Mouse (Mus musculus) gastrocnemius, adult 2 months (tissue): ENCODE data around the gene Etv5. TPM values are rescaled to one million over a fixed set of nuclear protein-coding genes. Genes with fewer than 3 reads are reported as not detected.
"Not testable (repeated sequence)": the region's sequence is repeated elsewhere in the genome, so short reads cannot be mapped to it uniquely, and the experiment has no call there.

Source experiments
- DNase-seq: peaks from one replicate; pipeline ENCODE4 v3.0.0; 2022
- H3K27ac ChIP-seq: fragments of 200-600 bp; 2 replicates; pipeline ENCODE4 v1.8.1; 2022; ENCODE audit warnings: mild to moderate bottlenecking
- H3K4me3 ChIP-seq: fragments of 200-600 bp; 2 replicates; pipeline ENCODE4 v1.8.1; 2022; ENCODE audit warnings: mild to moderate bottlenecking, moderate library complexity
- CTCF ChIP-seq: fragments of 200-600 bp; IDR thresholded peaks from 2 replicates; pipeline ENCODE4 v1.8.1; 2022; ENCODE audit warnings: antibody characterized with exemption, mild to moderate bottlenecking, moderate library complexity
- intact Hi-C: fragments of 180-260 bp; cut with DNase I; formaldehyde crosslinking; loops from one replicate; pipeline ENCODE4 v1.15.1; 2025
- total RNA-seq, 2 experiments: library from RNA; stranded (reverse); gene quantifications; 2 replicates each; pipeline ENCODE4 v1.2.3; 2021

Gene Etv5
- total RNA-seq, 2 experiments from 2014 or later = 7.1 to 7.5 TPM

GRCm38 (mm10) chr16:22374898-22375297 is 64.6 kb downstream of the Etv5 start:
- intact Hi-C loops = loop anchor here (10.0 kb wide), 1 partner anchor 170 kb away; no protein-coding TSS in a partner anchor
- peak; percentile 49 for TF ChIP-seq CTCF
- H3K4me3 ChIP-seq = no peak overlapping the region

GRCm38 (mm10) chr16:22372701-22373124 is 66.8 kb downstream of the Etv5 start:
- intact Hi-C loops = loop anchor here (10.0 kb wide), 1 partner anchor 172 kb away; no protein-coding TSS in a partner anchor
- DNase-seq = no peak
- Histone ChIP-seq H3K4me3 (no peak overlapping the region), H3K27ac (no peak overlapping the region)
- TF ChIP-seq CTCF = no peak

More at GRCm38 (mm10) chr16:22374898-22375297, 64.6 kb downstream of the Etv5 start:
- no peak for DNase-seq
- no peak overlapping the region for H3K27ac ChIP-seq

- DNase-seq = no peak
- TF ChIP-seq CTCF = no peak
- Histone ChIP-seq H3K27ac (no peak overlapping the region), H3K4me3 (no peak overlapping the region)
- intact Hi-C loops = loop anchor here (10.0 kb wide), 1 partner anchor 173 kb away; no protein-coding TSS in a partner anchor
These were observed 67.3 kb downstream of the Etv5 start for GRCm38 (mm10) chr16:22372225-22372624.

DNA sequence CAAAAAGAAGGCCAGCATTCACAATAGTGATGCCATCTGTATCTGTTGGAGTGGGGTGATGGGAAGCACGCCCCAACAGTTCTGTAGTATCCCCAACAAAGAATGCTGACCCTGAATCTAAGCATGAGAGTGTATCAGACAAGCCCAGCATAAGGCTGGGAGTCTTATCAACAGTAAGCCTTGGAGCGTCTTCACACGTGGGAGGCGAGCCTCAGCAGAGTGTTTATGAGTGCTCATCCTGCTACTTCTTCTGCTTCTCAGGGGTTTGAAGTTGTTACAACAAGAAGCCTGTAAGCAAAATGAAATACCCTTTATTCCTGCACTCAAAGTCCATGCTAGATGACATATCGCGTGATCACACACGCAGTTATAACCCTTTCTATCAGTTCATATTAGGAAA is 72.4 kb downstream of the Etv5 start:
- no peak for DNase-seq
- intact Hi-C loops = no loop called here
- TF ChIP-seq CTCF = no peak
- no peak overlapping the region for H3K4me3 ChIP-seq
- H3K27ac ChIP-seq = no peak overlapping the region

DNA sequence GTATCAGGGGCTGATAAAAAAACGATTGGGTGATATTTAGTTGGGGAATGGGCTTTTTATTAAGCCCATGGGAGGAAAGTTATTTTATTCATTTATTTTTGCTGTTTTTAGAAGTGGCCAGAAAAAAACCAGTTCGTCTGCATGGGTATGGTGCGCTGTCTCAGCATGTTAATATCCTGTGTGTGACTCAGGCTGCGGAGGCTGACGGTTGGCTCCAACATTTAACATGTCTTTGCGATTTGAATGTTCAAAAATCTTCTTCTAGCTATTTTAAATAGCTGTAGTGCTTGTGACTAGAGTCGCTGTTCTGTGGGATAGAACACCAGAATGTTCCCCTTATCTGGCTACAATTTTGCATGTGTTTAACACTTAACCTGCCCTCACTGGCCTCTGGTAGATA is 73.5 kb downstream of the Etv5 start:
- intact Hi-C loops = no loop called here
- no peak overlapping the region for H3K4me3 ChIP-seq
- no peak for TF ChIP-seq CTCF
- no peak for DNase-seq
- H3K27ac ChIP-seq = no peak overlapping the region

- Histone ChIP-seq H3K27ac (no peak overlapping the region), H3K4me3 (no peak overlapping the region)
- intact Hi-C loops = no loop called here
- TF ChIP-seq CTCF = no peak
- no peak for DNase-seq
These were observed 73.9 kb downstream of the Etv5 start for GRCm38 (mm10) chr16:22365596-22365995.

DNA sequence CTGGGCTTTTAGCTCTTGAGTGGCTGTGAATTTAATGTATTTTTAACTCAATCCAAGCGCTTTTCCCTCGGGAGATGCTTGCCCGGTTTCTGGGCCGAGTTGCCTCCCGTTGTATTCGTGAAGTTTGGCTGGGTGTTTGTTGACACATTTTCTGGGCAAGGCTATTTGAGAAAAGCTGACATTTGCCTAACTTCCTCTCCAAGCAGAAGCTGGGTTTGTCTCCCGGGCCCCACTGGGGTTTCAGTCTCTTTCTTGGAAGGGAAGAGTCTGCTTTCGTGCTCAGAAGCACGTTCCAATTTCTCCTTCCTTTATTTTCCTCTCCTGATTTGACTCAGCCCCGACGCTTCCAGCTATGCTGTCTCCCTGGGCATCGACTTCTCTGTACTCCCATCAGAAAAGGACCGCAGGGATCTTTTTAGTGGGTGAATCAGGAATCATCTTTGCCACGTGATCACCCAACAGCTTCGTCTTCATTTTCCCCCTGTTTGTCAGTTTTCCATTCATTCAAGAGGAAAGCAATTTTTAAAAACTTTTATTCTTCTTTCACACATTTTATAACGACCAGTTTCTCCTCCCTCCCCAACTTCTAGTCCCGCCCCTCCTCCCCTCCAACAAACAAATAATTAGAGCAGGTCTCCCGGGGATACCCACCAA is 80.7 kb downstream of the Etv5 start:
- intact Hi-C loops = no loop called here
- peak; percentile 64 for DNase-seq
- Histone ChIP-seq H3K4me3 (peak overlapping the region; percentile 47), H3K27ac (peak overlapping the region; percentile 53)
- no peak for TF ChIP-seq CTCF

DNA sequence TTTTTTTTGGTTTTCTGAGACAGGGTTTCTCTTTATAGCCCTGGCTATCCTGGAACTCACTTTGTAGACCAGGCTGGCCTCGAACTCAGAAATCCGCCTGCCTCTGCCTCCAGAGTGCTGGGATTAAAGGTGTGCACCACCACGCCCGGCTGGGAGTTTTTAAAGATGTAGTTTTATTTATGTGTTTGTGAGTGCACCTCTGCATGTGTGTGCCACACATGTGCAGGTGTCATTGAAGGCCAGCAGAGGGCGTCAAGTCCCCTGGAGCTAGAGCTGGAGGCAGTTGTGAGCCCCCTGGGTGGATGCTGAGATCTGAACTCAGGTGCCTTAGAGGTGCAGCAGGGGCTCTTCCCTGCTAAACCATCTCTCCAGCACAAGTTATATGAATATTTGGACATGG is 85.3 kb downstream of the Etv5 start:
- intact Hi-C loops, DNase-seq, H3K27ac ChIP-seq, H3K4me3 ChIP-seq: not testable (repeated sequence)

DNA sequence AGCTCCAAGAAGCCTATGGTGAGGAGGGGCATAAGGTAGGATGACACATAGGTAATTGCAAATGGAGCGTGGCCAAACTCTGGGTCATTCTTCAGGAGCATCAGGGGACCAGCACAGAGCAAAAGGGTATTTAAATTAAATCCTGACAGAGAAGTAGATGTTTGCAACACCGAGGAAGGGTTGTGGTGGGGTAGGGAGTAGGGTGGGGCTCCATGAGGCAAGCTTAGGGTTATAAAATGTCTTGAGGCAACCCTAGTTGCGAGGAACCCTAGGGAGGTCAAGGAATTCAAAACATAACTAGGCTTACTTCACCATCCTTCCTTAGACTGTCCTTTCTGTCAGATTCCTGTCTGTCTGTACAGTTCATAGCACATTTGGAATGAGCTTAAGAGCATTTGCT is 85.9 kb downstream of the Etv5 start:
- Histone ChIP-seq H3K4me3 (no peak overlapping the region), H3K27ac (no peak overlapping the region)
- intact Hi-C loops = no loop called here
- no peak for TF ChIP-seq CTCF
- DNase-seq = no peak

DNA sequence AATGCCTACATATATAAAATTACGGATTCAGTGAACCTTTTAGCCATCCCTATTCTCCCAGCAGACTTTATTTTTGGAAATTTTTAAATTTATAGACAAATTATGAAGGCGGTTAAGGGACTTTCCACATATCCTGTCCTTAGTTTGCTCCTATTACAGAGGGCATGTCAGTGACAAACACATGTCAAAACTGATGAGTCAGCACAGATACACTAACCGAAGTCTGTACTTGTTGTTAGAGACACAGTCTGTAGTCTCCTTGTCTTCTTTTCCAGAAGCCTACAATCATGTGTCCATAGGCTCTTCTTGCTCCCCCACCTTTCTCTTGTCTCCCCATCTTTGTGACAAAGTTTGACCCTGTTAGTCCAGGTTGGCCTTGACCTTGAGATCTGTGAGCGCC is 88.3 kb downstream of the Etv5 start:
- intact Hi-C loops = no loop called here
- H3K27ac ChIP-seq = no peak overlapping the region
- no peak overlapping the region for H3K4me3 ChIP-seq
- TF ChIP-seq CTCF = no peak
- no peak for DNase-seq

- Histone ChIP-seq H3K27ac (no peak overlapping the region), H3K4me3 (no peak overlapping the region)
- no peak for DNase-seq
- intact Hi-C loops = no loop called here
- TF ChIP-seq CTCF = no peak
These were observed 89.7 kb downstream of the Etv5 start for GRCm38 (mm10) chr16:22349798-22350197.

DNA sequence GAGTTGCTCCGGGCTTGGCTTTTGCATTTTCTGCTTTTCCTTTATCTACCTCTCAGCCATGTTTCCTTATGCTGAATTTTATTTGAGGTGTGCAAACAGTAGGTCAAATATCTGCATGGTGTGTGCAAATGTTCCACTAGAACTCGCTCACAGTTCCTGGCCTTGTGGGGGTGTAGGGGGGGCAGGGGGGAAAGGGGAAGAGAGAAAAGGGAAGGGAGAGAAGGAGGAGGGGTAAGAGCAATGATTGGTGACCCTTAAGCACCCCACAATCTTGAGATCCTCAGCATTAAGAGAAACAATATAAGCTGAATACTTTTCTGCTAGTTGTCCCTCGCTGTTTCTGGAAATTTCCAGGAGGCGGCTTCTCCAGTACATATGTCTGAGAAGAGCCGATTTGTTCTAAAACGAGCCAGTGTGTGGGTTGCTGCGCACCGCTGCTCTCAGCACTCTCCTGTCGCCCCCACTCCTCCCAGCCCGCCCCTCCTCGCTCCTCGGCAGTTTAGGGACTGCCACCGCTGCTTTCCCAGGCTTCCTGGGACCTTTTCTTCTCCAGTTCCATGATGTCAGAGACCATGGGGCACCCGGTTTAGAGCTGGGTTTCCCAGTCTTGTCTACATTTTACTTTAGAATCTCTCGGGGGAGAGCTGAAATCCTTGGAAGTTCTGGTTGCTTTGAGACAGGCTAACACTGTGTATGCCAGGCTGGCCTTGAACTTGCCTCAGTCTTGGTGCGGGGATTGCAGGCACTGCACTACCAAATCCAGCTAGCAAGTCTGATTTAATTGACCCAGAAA is 90.8 kb downstream of the Etv5 start:
- intact Hi-C loops = no loop called here
- no peak for DNase-seq
- Histone ChIP-seq H3K27ac (no peak overlapping the region), H3K4me3 (no peak overlapping the region)
- TF ChIP-seq CTCF = no peak

- DNase-seq = no peak
- TF ChIP-seq CTCF = no peak
- Histone ChIP-seq H3K27ac (no peak overlapping the region), H3K4me3 (no peak overlapping the region)
- intact Hi-C loops = no loop called here
These were observed 91.5 kb downstream of the Etv5 start for GRCm38 (mm10) chr16:22348014-22348413.

DNA sequence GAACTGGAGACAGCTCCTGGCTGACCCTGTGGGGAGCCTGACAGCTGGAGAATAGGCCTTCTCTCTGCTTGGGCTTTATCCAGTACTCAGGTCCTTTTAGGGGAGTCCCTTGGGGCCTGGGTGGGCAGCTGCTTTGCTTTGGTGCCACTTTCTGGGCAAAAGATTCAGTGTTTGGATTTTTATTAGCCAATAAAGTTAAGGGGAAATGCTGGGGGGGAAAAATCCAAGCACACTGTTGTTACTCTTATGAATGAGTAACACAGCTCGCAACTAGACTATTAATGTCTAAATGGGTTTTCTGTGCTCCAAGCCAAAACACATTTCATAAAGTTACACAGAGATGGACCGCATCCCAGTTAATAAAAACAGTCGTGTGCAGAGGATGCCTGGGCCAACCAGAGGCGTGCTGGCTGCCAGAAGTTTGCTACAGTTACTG is 98.3 kb downstream of the Etv5 start:
- TF ChIP-seq CTCF = no peak
- Histone ChIP-seq H3K4me3 (no peak overlapping the region), H3K27ac (no peak overlapping the region)
- intact Hi-C loops = no loop called here
- DNase-seq = peak; percentile 62
